Mouse (Mus musculus) B cell, adult 67 days (primary cell): ENCODE results near the gene Egfem1. TPM values are rescaled to one million over a fixed set of nuclear protein-coding genes. Genes with fewer than 3 reads are reported as not detected.

Experiments used
- total RNA-seq, 2 experiments: library from RNA; stranded (reverse); gene quantifications; 4 replicates each; pipeline ENCODE4 v1.2.4; 2023

Egfem1 gene
- not detected for total RNA-seq

DNA sequence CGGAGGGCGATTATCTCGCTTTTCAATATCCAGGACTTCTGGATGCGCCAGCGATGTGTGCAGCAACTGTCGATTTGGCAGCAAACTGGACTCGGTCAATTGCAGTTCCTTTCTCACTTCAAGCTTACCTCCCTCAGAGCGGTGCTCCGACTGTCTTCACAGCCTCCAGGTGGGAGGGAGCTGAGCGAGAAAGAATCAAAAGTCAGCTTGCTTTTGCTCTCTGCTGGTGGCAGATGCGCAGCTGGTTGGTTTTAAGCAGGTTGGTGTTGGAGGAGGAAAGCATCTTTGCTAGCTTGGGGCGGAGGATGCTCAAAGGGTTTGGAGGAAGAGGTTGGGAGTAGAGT is at the start of gene Egfem1:
Gene Egfem1, plus strand, starts transcription at position 72 of the 344 bp plus-strand sequence.

Other genes starting within 250 kb of the Egfem1 start
- gene Gm1527, start 189.4 kb upstream of the Egfem1 start, total RNA-seq: not detected